Mouse (Mus musculus) spleen, adult 2 months (tissue): ENCODE data around the gene Gmds. TPM values are rescaled to one million over a fixed set of nuclear protein-coding genes. Genes with fewer than 3 reads are reported as not detected.

Source experiments
- DNase-seq, 2 experiments: peaks; one replicate each; pipeline versions ENCODE4 v3.0.0 to v3.0.0-alpha.2; 2012 to 2021; ENCODE audit warnings: low spot score in 2 of 2, low read depth in 1 of 2
- H3K27ac ChIP-seq: fragments of 200-500 bp; 2 replicates; pipeline ENCODE4 v1.5.1; 2012; ENCODE audit warnings: low read length, inconsistent platforms; ENCODE audit not compliant: insufficient read depth
- H3K27me3 ChIP-seq: fragments of 200-500 bp; 2 replicates; pipeline ENCODE4 v1.6.1; 2012; ENCODE audit warnings: mild to moderate bottlenecking, moderate library complexity, low read length, inconsistent platforms; ENCODE audit not compliant: control insufficient read depth, insufficient read depth
- H3K36me3 ChIP-seq: fragments of 200-500 bp; 2 replicates; pipeline ENCODE4 v1.6.1; 2012; ENCODE audit warnings: mild to moderate bottlenecking, low read length, inconsistent platforms; ENCODE audit not compliant: control insufficient read depth, insufficient read depth
- H3K4me1 ChIP-seq: fragments of 200-500 bp; 2 replicates; pipeline ENCODE4 v1.6.1; 2011; ENCODE audit warnings: inconsistent platforms; ENCODE audit not compliant: control insufficient read depth, insufficient read depth, insufficient read length
- H3K4me3 ChIP-seq: fragments of 200-500 bp; 2 replicates; pipeline ENCODE4 v1.5.1; 2011; ENCODE audit warnings: mild to moderate bottlenecking, inconsistent platforms; ENCODE audit not compliant: insufficient read depth, insufficient read length; ENCODE audit errors: extremely low read depth
- CTCF ChIP-seq: fragments of 200-500 bp; IDR thresholded peaks from 2 replicates; pipeline ENCODE4 v1.5.1; 2011; ENCODE audit warnings: mild to moderate bottlenecking, inconsistent platforms; ENCODE audit not compliant: insufficient read depth, insufficient read length, insufficient replicate concordance; ENCODE audit errors: extremely low read depth
- POLR2A ChIP-seq: fragments of 200-500 bp; IDR thresholded peaks from 2 replicates; pipeline ENCODE4 v1.6.1; 2011; ENCODE audit warnings: low read depth, low read length, inconsistent platforms
- WGBS: fragments of 180-500 bp; shearing (Covaris S2); methylation state at CpG from one replicate; pipeline ENCODE4 v1.1.7; 2018; 5-methylcytosine and 5-hydroxymethylcytosine counted together
- polyA plus RNA-seq: library from polyadenylated mRNA; depleted of rRNA; stranded (reverse); fragments of >200 nt; gene quantifications from 2 replicates; pipeline ENCODE4 v1.2.3, GENCODE M21; 2012

The Gmds gene
- polyA plus RNA-seq, 1 experiment, result 7.9 TPM

GRCm38 (mm10) chr13:32129970-32130369 lies 208.6 kb downstream of the Gmds start:
- no peak for DNase-seq
- no peaks in the 10 kb centered on the region for H3K27me3 ChIP-seq
- WGBS, result 77% methylated on average over 1 of the region's 1 CpGs
- TF ChIP-seq CTCF (no peak), POLR2A (no peak)
- H3K27ac ChIP-seq, result no peak overlapping the region
- no peak overlapping the region for H3K4me3 ChIP-seq
- H3K36me3 ChIP-seq, result no peaks in the 10 kb centered on the region
- H3K4me1 ChIP-seq, result no peaks in the 10 kb centered on the region

GRCm38 (mm10) chr13:32118386-32118785 lies 220.2 kb downstream of the Gmds start:
- H3K4me3 ChIP-seq, result no peak overlapping the region
- H3K27me3 ChIP-seq, result no peaks in the 10 kb centered on the region
- no peak overlapping the region for H3K27ac ChIP-seq
- TF ChIP-seq POLR2A (no peak), CTCF (no peak)
- H3K36me3 ChIP-seq, result no peaks in the 10 kb centered on the region
- no peak for DNase-seq
- H3K4me1 ChIP-seq, result no peaks in the 10 kb centered on the region
- 74% methylated on average over 1 of the region's 1 CpGs for WGBS

GRCm38 (mm10) chr13:32115468-32115867 lies 223.1 kb downstream of the Gmds start:
- H3K27me3 ChIP-seq, result no peaks in the 10 kb centered on the region
- TF ChIP-seq CTCF (no peak), POLR2A (no peak)
- 88% methylated on average over 1 of the region's 1 CpGs for WGBS

GRCm38 (mm10) chr13:32113875-32114274 lies 224.7 kb downstream of the Gmds start:
- no peak for DNase-seq
- WGBS, result 93% methylated on average over 3 of the region's 3 CpGs
- H3K27me3 ChIP-seq, result no peaks in the 10 kb centered on the region
- H3K4me3 ChIP-seq, result no peak overlapping the region
- H3K27ac ChIP-seq, result no peak overlapping the region
- no peaks in the 10 kb centered on the region for H3K4me1 ChIP-seq
- no peaks in the 10 kb centered on the region for H3K36me3 ChIP-seq
- TF ChIP-seq CTCF, result no peak
- TF ChIP-seq POLR2A, result no peak

More at GRCm38 (mm10) chr13:32115468-32115867, 223.1 kb downstream of the Gmds start:
- Histone ChIP-seq H3K36me3 (no peaks in the 10 kb centered on the region), H3K4me3 (no peak overlapping the region), H3K4me1 (no peaks in the 10 kb centered on the region), H3K27ac (no peak overlapping the region)
- DNase-seq, result no peak

- TF ChIP-seq POLR2A (no peak), CTCF (no peak)
- Histone ChIP-seq H3K4me3 (no peak overlapping the region), H3K4me1 (no peaks in the 10 kb centered on the region), H3K27me3 (no peaks in the 10 kb centered on the region), H3K27ac (no peak overlapping the region), H3K36me3 (no peaks in the 10 kb centered on the region)
- no peak for DNase-seq
- 37% methylated on average over 7 of the region's 7 CpGs for WGBS
Measured at GRCm38 (mm10) chr13:32088303-32088977, 250.1 kb downstream of the Gmds start.

GRCm38 (mm10) chr13:32080520-32081249 lies 257.9 kb downstream of the Gmds start:
- no peaks in the 10 kb centered on the region for H3K36me3 ChIP-seq
- no peak for TF ChIP-seq POLR2A
- no peak for TF ChIP-seq CTCF
- 66% methylated on average over 6 of the region's 6 CpGs for WGBS
- no peaks in the 10 kb centered on the region for H3K27me3 ChIP-seq
- H3K27ac ChIP-seq, result no peak overlapping the region
- no peak for DNase-seq
- H3K4me3 ChIP-seq, result no peak overlapping the region
- H3K4me1 ChIP-seq, result no peaks in the 10 kb centered on the region

GRCm38 (mm10) chr13:32073630-32074029 lies 264.9 kb downstream of the Gmds start:
- 79% methylated on average over 2 of the region's 2 CpGs for WGBS
- TF ChIP-seq POLR2A, result no peak
- no peak for TF ChIP-seq CTCF
- H3K27me3 ChIP-seq, result no peaks in the 10 kb centered on the region
- no peak for DNase-seq
- no peak overlapping the region for H3K27ac ChIP-seq
- H3K4me3 ChIP-seq, result no peak overlapping the region
- no peaks in the 10 kb centered on the region for H3K4me1 ChIP-seq
- H3K36me3 ChIP-seq, result no peaks in the 10 kb centered on the region
